Mouse (Mus musculus) urinary bladder, postnatal 14 days (tissue): ENCODE results near the gene Olfml2b.

ENCODE experiments used
- DNase-seq: peaks from one replicate; pipeline ENCODE4 v3.0.0; 2021; ENCODE audit warnings: low spot score

Olfml2b gene

GRCm38 (mm10) chr1:170731865-170732595, 87.7 kb downstream of the Olfml2b start:
- DNase-seq = no peak
